Mouse (Mus musculus) brain, embryonic 14.5 days (tissue): Measurements from ENCODE around the gene Col4a3.

ENCODE experiments used
- CTCF ChIP-seq: fragments of 200-500 bp; IDR thresholded peaks from 2 replicates; pipeline ENCODE4 v1.5.1; 2012; ENCODE audit warnings: inconsistent platforms, mild to moderate bottlenecking, moderate library complexity, borderline replicate concordance; ENCODE audit not compliant: insufficient read depth, insufficient read length; ENCODE audit errors: extremely low read depth
- POLR2A ChIP-seq: fragments of 200-500 bp; IDR thresholded peaks from 2 replicates; pipeline ENCODE4 v1.6.1; 2012; ENCODE audit warnings: mild to moderate bottlenecking, inconsistent platforms, borderline replicate concordance; ENCODE audit not compliant: poor library complexity, insufficient read depth, insufficient read length, severe bottlenecking; ENCODE audit errors: extremely low read depth

- TF ChIP-seq CTCF = no peak
- TF ChIP-seq POLR2A = no peak
These were observed at the start of gene Col4a3, which contains the start of gene Col4a4 for GRCm38 (mm10) chr1:82586713-82587399.
